Mouse (Mus musculus) kidney, embryonic 15.5 days (tissue): Measurements from ENCODE around the gene Fmo1. TPM values are rescaled to one million over a fixed set of nuclear protein-coding genes. Genes with fewer than 3 reads are reported as not detected.
"Not testable (repeated sequence)": the region's sequence is repeated elsewhere in the genome, so short reads cannot be mapped to it uniquely, and the experiment has no call there.

Source experiments
- ATAC-seq: fragments of 200-750 bp; cut with Nextera tagmentation; replicated peaks from 2 replicates; pipeline ENCODE4 v1.8.0; 2017; ENCODE audit warnings: moderate TSS enrichment; ENCODE audit not compliant: low FRiP score
- H3K27ac ChIP-seq: fragments of 300-500 bp; sonication (generic); 2 replicates; pipeline ENCODE4 v1.5.1; 2015; ENCODE audit warnings: mild to moderate bottlenecking, inconsistent platforms
- H3K27me3 ChIP-seq: fragments of 300-500 bp; sonication (generic); 2 replicates; pipeline ENCODE4 v1.6.1; 2015; ENCODE audit warnings: inconsistent platforms
- H3K36me3 ChIP-seq: fragments of 300-500 bp; sonication (generic); 2 replicates; pipeline ENCODE4 v1.6.1; 2015; ENCODE audit warnings: inconsistent platforms
- H3K4me1 ChIP-seq: fragments of 300-500 bp; sonication (generic); 2 replicates; pipeline ENCODE4 v1.6.1; 2015; ENCODE audit warnings: inconsistent platforms
- H3K4me2 ChIP-seq: fragments of 300-500 bp; sonication (generic); 2 replicates; pipeline ENCODE4 v1.6.1; 2015; ENCODE audit warnings: moderate library complexity, mild to moderate bottlenecking, inconsistent platforms
- H3K4me3 ChIP-seq: fragments of 300-500 bp; sonication (generic); replicated peaks from 2 replicates; pipeline ENCODE4 v1.5.1; 2015; ENCODE audit warnings: mild to moderate bottlenecking, inconsistent platforms
- H3K9ac ChIP-seq: fragments of 300-500 bp; sonication (generic); 2 replicates; pipeline ENCODE4 v1.6.1; 2015; ENCODE audit warnings: mild to moderate bottlenecking, inconsistent platforms
- H3K9me3 ChIP-seq: fragments of 300-500 bp; sonication (generic); replicated peaks from 2 replicates; pipeline ENCODE4 v1.6.1; 2016; ENCODE audit warnings: inconsistent platforms
- WGBS: fragments of 180-500 bp; shearing (Covaris S2); methylation state at CpG from one replicate; pipeline ENCODE4 v1.1.7; 2015; ENCODE audit warnings: mixed read lengths; 5-methylcytosine and 5-hydroxymethylcytosine counted together
- polyA plus RNA-seq: library from polyadenylated mRNA; unstranded; fragments of >200 nt; fragmentation: Nextera tagmentation; extraction: Ambion mirVana; gene quantifications from 2 replicates; pipeline ENCODE4 v1.2.1, GENCODE M21; 2015

Gene Fmo1
- polyA plus RNA-seq, 1 experiment from 2014 or later, result 42.2 TPM

DNA sequence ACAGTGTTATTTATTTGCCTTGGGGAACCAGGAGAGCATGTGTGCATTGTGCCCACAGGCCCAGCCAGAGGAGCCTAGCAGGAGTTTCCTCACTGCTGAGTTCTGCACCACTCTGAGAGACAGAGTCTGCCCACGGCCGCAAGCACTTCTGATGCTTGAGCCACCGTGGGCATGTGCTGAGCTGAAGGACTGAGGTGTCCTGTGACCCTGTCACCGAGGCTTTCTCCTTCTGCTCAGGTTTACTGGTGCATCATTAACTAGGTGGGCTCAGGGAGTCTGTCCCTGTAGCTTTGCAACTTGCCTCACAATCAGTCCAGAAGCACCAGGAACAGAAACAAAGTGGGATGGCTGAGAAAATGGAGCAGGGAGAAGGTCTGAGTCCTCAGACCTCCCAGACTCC, 51.5 kb downstream of the Fmo1 start:
- ATAC-seq, result peak; percentile 89

DNA sequence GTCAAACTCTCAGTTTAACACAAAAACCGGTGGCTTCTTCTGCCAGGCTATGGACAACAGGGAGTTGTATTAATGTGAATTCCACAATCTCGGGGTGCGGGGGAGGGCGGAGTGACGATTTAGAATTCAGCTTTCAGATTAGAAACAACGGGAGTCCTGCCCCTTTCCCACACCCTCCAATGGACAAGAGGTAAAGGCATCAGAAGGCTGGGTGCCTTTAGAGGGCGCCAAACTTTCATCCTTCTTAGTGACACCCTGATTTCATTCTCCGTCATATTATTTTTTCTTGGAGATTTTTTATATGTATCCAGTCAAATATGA, 52.6 kb downstream of the Fmo1 start, which contains the start of gene Fmo4:
Gene Fmo4, minus strand, starts transcription at position 137 of the 321 bp plus-strand sequence.
- WGBS, result 49% methylated on average over 8 of the region's 8 CpGs
- no peak within 1 kb of the TSS for H3K9ac ChIP-seq
- H3K9me3 ChIP-seq, result no peaks in the 10 kb centered on the region
- H3K36me3 ChIP-seq, result no peaks in the 10 kb centered on the region
- 0 out of 2 replicates have a peak, but pooled peaks cover 4% of the 10 kb centered on the region for H3K4me1 ChIP-seq
- H3K4me2 ChIP-seq, result 0 out of 2 replicates have a peak within 1 kb of the TSS, but pooled peaks have one; percentile 4
- H3K27me3 ChIP-seq, result no peaks in the 10 kb centered on the region
- ATAC-seq, result no peak
- H3K4me3 ChIP-seq, result no peak within 1 kb of the TSS
- peak within 1 kb of the TSS; percentile 84 for H3K27ac ChIP-seq

More for the DNA sequence above, 51.5 kb downstream of the Fmo1 start:
- Histone ChIP-seq H3K9me3 (no peaks in the 10 kb centered on the region), H3K36me3 (no peaks in the 10 kb centered on the region), H3K4me2 (peak overlapping the region; percentile 4; the same call in 1 of the 2 replicates), H3K27ac (peak overlapping the region; percentile 84), H3K27me3 (no peaks in the 10 kb centered on the region), H3K4me1 (0 out of 2 replicates have a peak, but pooled peaks cover 4% of the 10 kb centered on the region), H3K9ac (no peak overlapping the region), H3K4me3 (no peak overlapping the region)
- 45% methylated on average over 4 of the region's 4 CpGs for WGBS

DNA sequence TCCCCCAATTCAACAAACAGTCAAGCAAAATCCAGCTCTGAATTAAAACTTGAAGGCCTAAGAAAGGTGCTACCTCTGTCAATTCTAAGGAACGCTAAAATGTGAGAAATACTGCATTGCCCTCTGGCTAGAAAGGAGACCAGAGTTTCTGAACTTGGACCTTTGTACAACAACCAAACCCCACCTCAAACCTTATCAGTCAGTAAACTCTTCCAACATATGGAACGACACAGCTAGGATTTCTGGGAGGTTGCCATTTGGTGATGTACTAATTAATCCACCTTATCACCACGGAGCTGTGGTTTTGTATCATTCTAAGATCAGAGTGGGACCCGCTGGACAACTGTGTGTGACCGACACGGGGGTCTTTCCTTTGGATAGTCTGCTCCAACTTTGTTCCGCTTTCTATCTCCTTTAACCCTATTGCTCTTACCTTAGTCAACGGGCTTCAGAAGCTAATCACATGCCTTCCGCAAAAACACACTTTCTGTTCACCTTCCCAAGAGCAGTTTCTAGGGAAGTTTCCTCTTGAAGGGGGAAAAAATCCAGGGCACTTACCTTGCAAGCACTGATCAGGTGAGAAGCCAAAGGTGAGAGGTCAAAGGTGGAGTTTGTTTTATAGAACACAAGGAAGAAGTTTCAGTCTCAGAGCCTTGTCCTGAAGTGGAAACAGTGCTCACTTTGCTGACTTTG, 53.1 kb downstream of the Fmo1 start:
- 0 out of 2 replicates have a peak, but pooled peaks cover 4% of the 10 kb centered on the region for H3K4me1 ChIP-seq
- no peak overlapping the region for H3K4me3 ChIP-seq
- H3K36me3 ChIP-seq, result no peaks in the 10 kb centered on the region
- H3K9me3 ChIP-seq, result no peaks in the 10 kb centered on the region
- no peak overlapping the region for H3K9ac ChIP-seq
- H3K27ac ChIP-seq, result 0 out of 2 replicates have a peak overlapping the region, but pooled peaks have one; percentile 84
- H3K27me3 ChIP-seq, result no peaks in the 10 kb centered on the region
- no peak overlapping the region for H3K4me2 ChIP-seq
- 84% methylated on average over 9 of the region's 9 CpGs for WGBS
- no peak for ATAC-seq

DNA sequence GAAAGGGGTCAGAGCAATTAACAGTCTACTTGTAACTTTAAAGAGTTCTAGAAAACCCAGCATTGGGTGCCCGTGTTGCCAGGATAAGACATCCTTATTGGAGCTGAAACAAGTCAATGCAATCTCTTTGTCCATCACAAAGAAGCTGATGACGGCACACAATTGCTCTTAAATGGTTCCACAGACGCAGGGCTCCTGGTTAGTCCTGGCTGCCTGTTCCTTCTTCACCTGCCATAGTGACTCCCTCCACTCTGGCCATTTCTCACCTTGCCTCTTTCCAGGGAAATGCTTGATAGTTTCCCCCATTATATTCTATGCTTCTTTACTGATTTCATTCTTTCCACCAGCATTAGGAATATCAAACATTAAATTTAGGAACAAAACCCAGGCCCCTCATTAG, 57.9 kb downstream of the Fmo1 start:
- ATAC-seq, result no peak
- no peak overlapping the region for H3K27ac ChIP-seq
- no peaks in the 10 kb centered on the region for H3K4me1 ChIP-seq
- H3K9ac ChIP-seq, result no peak overlapping the region
- H3K27me3 ChIP-seq, result no peaks in the 10 kb centered on the region
- H3K4me3 ChIP-seq, result no peak overlapping the region
- no peaks in the 10 kb centered on the region for H3K9me3 ChIP-seq
- H3K4me2 ChIP-seq, result no peak overlapping the region
- no peaks in the 10 kb centered on the region for H3K36me3 ChIP-seq
- WGBS, result 79% methylated on average over 3 of the region's 3 CpGs

DNA sequence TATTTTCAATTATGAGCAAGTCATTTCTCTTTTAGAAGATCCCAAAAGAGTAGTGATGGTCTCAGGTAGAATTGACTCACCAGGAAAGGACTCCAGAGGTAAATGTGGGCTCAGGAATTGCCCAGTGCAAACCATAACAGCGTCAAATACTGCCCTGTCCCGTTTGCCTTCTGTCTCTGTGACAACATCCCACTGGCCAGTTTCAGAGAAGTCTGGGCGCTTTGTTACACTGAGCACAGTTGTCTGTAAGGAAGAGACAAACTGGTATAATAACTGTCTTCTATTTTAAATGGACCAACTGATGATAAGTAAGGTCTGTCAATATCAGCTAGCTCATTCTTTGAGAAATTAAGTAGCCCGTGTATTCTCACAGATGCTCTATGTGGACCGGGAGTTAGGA, 59.0 kb downstream of the Fmo1 start:
- H3K4me1 ChIP-seq, result no peaks in the 10 kb centered on the region
- no peak overlapping the region for H3K4me2 ChIP-seq
- H3K9ac ChIP-seq, result no peak overlapping the region
- 86% methylated on average over 5 of the region's 5 CpGs for WGBS
- H3K9me3 ChIP-seq, result no peaks in the 10 kb centered on the region
- no peaks in the 10 kb centered on the region for H3K36me3 ChIP-seq
- H3K27me3 ChIP-seq, result no peaks in the 10 kb centered on the region
- no peak overlapping the region for H3K4me3 ChIP-seq
- no peak for ATAC-seq
- no peak overlapping the region for H3K27ac ChIP-seq

DNA sequence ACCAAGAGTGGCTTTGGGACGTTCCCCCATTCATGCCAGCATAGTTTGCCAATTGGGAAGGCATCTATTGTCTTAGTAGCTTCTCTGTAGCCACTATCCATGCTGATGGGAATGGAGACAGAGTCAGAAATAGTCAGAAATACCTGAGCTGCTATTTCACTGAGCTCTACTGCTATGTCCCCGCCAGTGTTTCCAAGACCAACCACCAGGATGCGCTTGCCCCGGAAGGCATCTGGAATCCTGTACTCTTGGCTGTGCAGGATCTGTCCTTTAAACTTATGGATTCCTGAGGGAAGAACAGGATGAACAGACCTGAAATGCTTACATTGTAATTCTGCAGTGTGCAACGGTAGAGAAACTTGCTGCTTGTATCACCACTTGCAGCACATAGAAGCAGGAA, 61.4 kb downstream of the Fmo1 start:
- no peaks in the 10 kb centered on the region for H3K36me3 ChIP-seq
- no peak overlapping the region for H3K9ac ChIP-seq
- no peaks in the 10 kb centered on the region for H3K27me3 ChIP-seq
- H3K4me3 ChIP-seq, result no peak overlapping the region
- no peaks in the 10 kb centered on the region for H3K9me3 ChIP-seq
- no peak overlapping the region for H3K4me2 ChIP-seq
- 52% methylated on average over 5 of the region's 5 CpGs for whole genome bisulfite sequencing
- no peaks in the 10 kb centered on the region for H3K4me1 ChIP-seq
- no peak for ATAC-seq
- no peak overlapping the region for H3K27ac ChIP-seq

DNA sequence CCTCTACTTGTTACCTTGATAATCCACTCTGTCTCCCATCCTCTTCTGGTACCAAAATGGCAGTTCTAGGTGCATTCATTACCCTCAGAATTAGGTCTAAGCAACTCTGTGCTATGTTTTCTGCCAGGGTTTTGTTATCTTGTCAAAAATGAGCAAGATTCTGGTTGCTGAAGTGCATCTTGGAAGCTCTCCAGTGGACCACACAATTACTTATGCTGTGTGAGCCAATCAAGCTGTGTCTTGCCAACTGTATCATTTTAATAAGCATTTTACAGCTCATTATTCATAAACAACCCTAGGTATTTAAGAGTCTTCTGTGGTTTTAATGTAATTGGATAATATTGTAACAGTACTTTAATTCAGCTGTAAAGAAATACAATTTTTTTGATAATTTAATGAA, 70.0 kb downstream of the Fmo1 start:
- Histone ChIP-seq H3K4me1 (no peaks in the 10 kb centered on the region), H3K4me2 (no peak overlapping the region), H3K9me3 (no peaks in the 10 kb centered on the region), H3K27ac (no peak overlapping the region), H3K27me3 (no peaks in the 10 kb centered on the region), H3K4me3 (no peak overlapping the region), H3K36me3 (no peaks in the 10 kb centered on the region), H3K9ac (no peak overlapping the region)
- no peak for ATAC-seq

DNA sequence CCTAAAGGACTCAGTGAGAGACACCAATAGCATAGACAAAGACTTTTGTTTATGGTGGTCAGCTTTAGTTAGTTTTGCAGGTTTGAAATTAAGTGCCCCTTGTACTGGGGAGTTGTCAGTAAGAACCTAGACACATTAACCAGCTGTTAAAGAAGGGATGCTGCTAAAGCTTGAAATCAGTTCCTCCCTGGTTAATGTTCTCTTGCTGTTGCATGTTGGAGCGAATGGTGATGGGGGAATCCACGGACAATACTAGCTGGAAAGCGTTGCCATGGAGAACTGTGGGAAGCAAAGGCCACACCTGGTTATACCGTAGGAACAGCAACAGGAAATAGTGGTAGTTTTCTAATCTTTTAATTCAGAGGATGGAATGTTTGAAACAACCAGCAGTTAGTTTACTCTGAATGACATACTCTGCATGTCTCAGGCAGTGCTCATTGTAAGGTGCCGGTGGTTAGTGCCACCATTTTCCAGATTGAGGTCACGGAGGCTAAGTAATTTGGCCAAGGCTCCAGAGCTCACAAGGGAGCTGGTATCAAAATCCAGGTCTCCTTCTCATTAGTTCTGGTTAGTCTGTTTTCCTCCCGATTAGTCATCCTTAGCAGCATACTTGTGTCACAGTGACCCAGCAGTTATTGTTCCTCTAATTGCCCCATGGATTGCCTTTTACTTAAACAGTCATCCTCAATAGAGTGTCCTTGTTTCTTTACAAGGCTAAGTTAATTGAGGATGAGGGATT, 73.9 kb downstream of the Fmo1 start:
- Histone ChIP-seq H3K36me3 (no peaks in the 10 kb centered on the region), H3K4me1 (no peaks in the 10 kb centered on the region), H3K9ac (no peak overlapping the region), H3K9me3 (no peaks in the 10 kb centered on the region), H3K4me3 (no peak overlapping the region), H3K4me2 (no peak overlapping the region), H3K27ac (peak overlapping the region; percentile 11; the same call in 1 of the 2 replicates), H3K27me3 (no peaks in the 10 kb centered on the region)
- WGBS, result 56% methylated on average over 7 of the region's 7 CpGs
- peak; percentile 88 for ATAC-seq

DNA sequence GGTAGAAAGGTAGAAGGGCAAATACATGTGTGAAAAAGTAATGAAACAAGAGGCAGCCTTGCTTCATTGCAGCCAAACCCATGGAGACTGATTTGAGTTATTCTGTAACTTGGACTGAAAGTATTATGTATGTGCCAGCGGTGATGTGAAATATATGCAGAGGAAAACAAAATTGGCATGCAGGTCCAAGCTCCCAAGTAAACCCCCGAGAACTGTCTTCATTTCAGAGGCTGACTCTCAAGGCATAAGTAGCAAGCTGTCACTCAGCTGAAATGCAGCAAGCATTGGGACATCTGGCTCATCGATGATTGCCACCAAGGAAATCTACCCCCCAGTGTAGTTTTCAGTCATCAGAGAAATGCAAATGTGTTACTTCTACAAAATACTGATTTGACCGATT, 81.2 kb downstream of the Fmo1 start:
- Histone ChIP-seq H3K9ac (no peak overlapping the region), H3K4me2 (no peak overlapping the region), H3K4me1 (0 out of 2 replicates have a peak, but pooled peaks cover 6% of the 10 kb centered on the region), H3K9me3 (no peaks in the 10 kb centered on the region), H3K27me3 (no peaks in the 10 kb centered on the region), H3K4me3 (no peak overlapping the region), H3K36me3 (no peaks in the 10 kb centered on the region), H3K27ac (no peak overlapping the region)
- 83% methylated on average over 4 of the region's 4 CpGs for WGBS
- ATAC-seq, result no peak

DNA sequence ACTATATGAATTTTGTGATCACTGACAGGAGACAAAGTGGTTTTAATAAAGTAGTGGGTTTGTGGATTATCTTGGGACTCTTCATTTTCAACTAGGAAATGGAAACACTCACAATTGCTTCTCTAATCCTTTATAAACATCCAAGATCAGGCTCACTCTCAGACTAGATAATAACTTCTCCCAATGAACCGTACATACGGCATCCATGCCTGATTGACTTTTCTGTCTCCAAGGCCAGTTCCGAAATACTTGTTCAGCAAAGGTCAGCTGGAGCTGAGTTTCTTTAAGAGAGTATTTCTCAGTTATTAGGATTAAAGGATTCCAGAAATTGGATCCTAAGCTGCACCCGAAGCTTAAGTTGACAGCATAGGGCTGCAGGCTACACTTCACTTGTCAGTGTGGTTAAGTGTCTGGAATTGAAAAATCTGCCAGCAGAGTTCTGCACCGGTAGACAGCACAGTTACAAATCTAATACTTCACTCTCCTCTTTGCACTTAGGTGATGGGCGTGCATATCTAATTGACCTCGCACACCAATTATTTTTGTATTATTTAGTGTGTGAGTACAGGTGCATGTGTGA, 82.7 kb downstream of the Fmo1 start:
- no peak overlapping the region for H3K4me3 ChIP-seq
- WGBS, result 61% methylated on average over 7 of the region's 7 CpGs
- H3K27ac ChIP-seq, result no peak overlapping the region
- H3K36me3 ChIP-seq, result no peaks in the 10 kb centered on the region
- no peak overlapping the region for H3K9ac ChIP-seq
- no peaks in the 10 kb centered on the region for H3K27me3 ChIP-seq
- H3K4me2 ChIP-seq, result no peak overlapping the region
- H3K9me3 ChIP-seq, result no peaks in the 10 kb centered on the region
- H3K4me1 ChIP-seq, result 0 out of 2 replicates have a peak, but pooled peaks cover 6% of the 10 kb centered on the region
- peak; percentile 74 for ATAC-seq

DNA sequence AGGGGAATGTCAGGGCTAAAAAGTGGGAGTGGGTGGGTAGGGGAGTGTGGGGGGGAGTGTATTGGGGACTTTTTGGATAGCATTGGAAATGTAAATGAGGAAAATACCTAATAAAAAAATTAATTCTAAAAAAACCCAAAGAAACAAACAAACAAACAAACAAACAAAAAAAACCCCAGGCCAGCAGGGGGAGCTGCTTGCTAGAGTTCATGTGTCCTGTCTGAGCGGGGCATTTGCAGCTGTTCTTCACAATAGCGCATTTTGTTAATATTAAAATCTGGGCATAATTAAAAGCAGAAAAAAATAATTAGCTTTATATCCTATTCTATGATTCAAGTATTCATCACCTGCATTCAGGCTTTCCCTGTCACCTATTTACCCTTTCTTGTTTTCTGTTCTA, 85.4 kb downstream of the Fmo1 start:
- not testable (repeated sequence) for ATAC-seq, H3K27ac ChIP-seq, H3K36me3 ChIP-seq, H3K4me2 ChIP-seq, H3K4me3 ChIP-seq, H3K9ac ChIP-seq, H3K4me1 ChIP-seq, H3K9me3 ChIP-seq, H3K27me3 ChIP-seq
- 86% methylated on average over 2 of the region's 2 CpGs for WGBS
